Mouse (Mus musculus) common myeloid progenitor, adult 5-6 weeks (primary cell): ENCODE measurements around the gene Serpinb7. TPM values are rescaled to one million over a fixed set of nuclear protein-coding genes. Genes with fewer than 3 reads are reported as not detected.

Experiments
- ATAC-seq: replicated peaks from 2 replicates; pipeline ENCODE4 v1.8.0; 2016; ENCODE audit warnings: low read depth, mild to moderate bottlenecking, moderate TSS enrichment, inconsistent platforms; ENCODE audit not compliant: poor library complexity, severe bottlenecking
- total RNA-seq: library from RNA; stranded (forward); fragments of 200-1000, 187-1606 nt; gene quantifications from 2 replicates; pipeline ENCODE4 v1.2.3, GENCODE M21; 2017

Serpinb7 gene
- total RNA-seq, 1 experiment from 2014 or later = not detected

GRCm38 (mm10) chr1:107479909-107480308, 80.5 kb downstream of the Serpinb7 start:
- no peak for ATAC-seq

GRCm38 (mm10) chr1:107481452-107481851, 82.0 kb downstream of the Serpinb7 start:
- peak; percentile 99 for ATAC-seq

- no peak for ATAC-seq
These were observed 90.1 kb downstream of the Serpinb7 start for GRCm38 (mm10) chr1:107489577-107489976.

GRCm38 (mm10) chr1:107496789-107497188, 97.3 kb downstream of the Serpinb7 start:
- peak; percentile 99 for ATAC-seq

GRCm38 (mm10) chr1:107502025-107502424, 102.6 kb downstream of the Serpinb7 start:
- ATAC-seq = peak; percentile 48

Other genes with a start within 250 kb of the Serpinb7 start
- gene Serpinb3b, start 121.3 kb upstream of the Serpinb7 start, total RNA-seq = not detected in 2 replicates
- not detected in 2 replicates for gene Serpinb3c, start 121.3 kb upstream of the Serpinb7 start, total RNA-seq
- not detected in 2 replicates for gene Serpinb11, start 38.5 kb upstream of the Serpinb7 start, total RNA-seq
- gene Serpinb2, start 111.8 kb downstream of the Serpinb7 start, total RNA-seq = not detected in 2 replicates
- 0.19 and 0.55 TPM in 2 replicates for gene Serpinb8, start 190.4 kb downstream of the Serpinb7 start, total RNA-seq